Mouse (Mus musculus): ENCODE data around the gene Zeb2.

- TF ChIP-seq GATA1 (IDR thresholded peaks at IDR 0.05; ENCODE audit: borderline replicate concordance, low read length) (no peak), FLI1 (IDR thresholded peaks at IDR 0.05; ENCODE audit: low read length) (no peak)
Measured at GRCm38 (mm10) chr2:45112891-45113683, 4.1 kb downstream of the Zeb2 start.
